Mouse (Mus musculus) hindbrain, embryonic 11.5 days (tissue): ENCODE results near the gene Ly6g6e. TPM values are rescaled to one million over a fixed set of nuclear protein-coding genes. Genes with fewer than 3 reads are reported as not detected.

Source experiments
- ATAC-seq: fragments of 200-750 bp; cut with Nextera tagmentation; 2 replicates; pipeline ENCODE4 v1.8.0; 2017; ENCODE audit warnings: mild to moderate bottlenecking, moderate TSS enrichment, moderate library complexity; ENCODE audit not compliant: low FRiP score
- DNase-seq: peaks from one replicate; pipeline ENCODE4 v3.0.0-alpha.2; 2015; ENCODE audit warnings: low spot score
- H3K27ac ChIP-seq: fragments of 300-500 bp; sonication (generic); 2 replicates; pipeline ENCODE4 v1.5.1; 2014; ENCODE audit warnings: mild to moderate bottlenecking, low read depth, low read length
- H3K27me3 ChIP-seq: fragments of 300-500 bp; sonication (generic); 2 replicates; pipeline ENCODE4 v1.6.1; 2014; ENCODE audit warnings: mild to moderate bottlenecking, low read length, moderate library complexity, mixed read lengths; ENCODE audit not compliant: control insufficient read depth, insufficient read depth
- H3K36me3 ChIP-seq: fragments of 300-500 bp; sonication (generic); 2 replicates; pipeline ENCODE4 v1.6.1; 2014; ENCODE audit warnings: mild to moderate bottlenecking, low read length, moderate library complexity, mixed read lengths; ENCODE audit not compliant: control insufficient read depth, insufficient read depth
- H3K4me1 ChIP-seq: fragments of 300-500 bp; sonication (generic); replicated peaks from 2 replicates; pipeline ENCODE4 v1.6.1; 2014; ENCODE audit warnings: low read length, mixed read lengths; ENCODE audit not compliant: control insufficient read depth, insufficient read depth
- H3K4me2 ChIP-seq: fragments of 300-500 bp; sonication (generic); replicated peaks from 2 replicates; pipeline ENCODE4 v1.6.1; 2014; ENCODE audit warnings: mild to moderate bottlenecking, low read depth, low read length
- H3K4me3 ChIP-seq: fragments of 300-500 bp; sonication (generic); 2 replicates; pipeline ENCODE4 v1.5.1; 2014; ENCODE audit warnings: low read depth, low read length
- H3K9ac ChIP-seq: fragments of 300-500 bp; sonication (generic); 2 replicates; pipeline ENCODE4 v1.6.1; 2014; ENCODE audit warnings: low read depth, low read length
- H3K9me3 ChIP-seq: fragments of 300-500 bp; sonication (generic); 2 replicates; pipeline ENCODE4 v1.6.1; 2016; ENCODE audit warnings: low read length; ENCODE audit not compliant: control insufficient read depth
- WGBS: fragments of 180-500 bp; shearing (Covaris S2); extraction: QIAGEN DNeasy Blood & Tissue Kit; methylation state at CpG from one replicate; pipeline ENCODE4 v1.1.7; 2014; 5-methylcytosine and 5-hydroxymethylcytosine counted together
- polyA plus RNA-seq: library from polyadenylated mRNA; unstranded; fragments of >200 nt; fragmentation: Nextera tagmentation; extraction: Ambion mirVana; gene quantifications from 2 replicates; pipeline ENCODE4 v1.2.1, GENCODE M21; 2014

Ly6g6e gene
- polyA plus RNA-seq, 1 experiment from 2014 or later: 0.42 TPM

- H3K9ac ChIP-seq: no peak overlapping the region
- H3K36me3 ChIP-seq: peaks cover 12% of the 10 kb centered on the region; the same call in 1 of the 2 replicates
- DNase-seq (no peak), ATAC-seq (no peak)
- H3K27me3 ChIP-seq: no peaks in the 10 kb centered on the region
- H3K4me3 ChIP-seq: no peak overlapping the region
- no peaks in the 10 kb centered on the region for H3K9me3 ChIP-seq
- no peaks in the 10 kb centered on the region; the same call in 1 of the 2 replicates for H3K4me1 ChIP-seq
- H3K27ac ChIP-seq: no peak overlapping the region
- H3K4me2 ChIP-seq: no peak overlapping the region
- 79% methylated on average over 3 of the region's 3 CpGs for WGBS
Measured at GRCm38 (mm10) chr17:35057090-35057489, 19.6 kb upstream of the Ly6g6e start.

- H3K27me3 ChIP-seq: no peaks in the 10 kb centered on the region
- no peak overlapping the region; the same call in 1 of the 2 replicates for H3K9ac ChIP-seq
- H3K4me1 ChIP-seq: no peaks in the 10 kb centered on the region; the same call in 1 of the 2 replicates
- peaks cover 12% of the 10 kb centered on the region; the same call in 1 of the 2 replicates for H3K36me3 ChIP-seq
- H3K4me3 ChIP-seq: peak overlapping the region; percentile 90; the same call in 1 of the 2 replicates
- peak overlapping the region; percentile 95; the same call in 1 of the 2 replicates for H3K27ac ChIP-seq
- no peak for DNase-seq
- H3K9me3 ChIP-seq: no peaks in the 10 kb centered on the region
- 0 out of 2 replicates have a peak overlapping the region, but pooled peaks have one; percentile 91 for H3K4me2 ChIP-seq
- ATAC-seq: 0 out of 2 replicates have a peak, but pooled peaks have one; percentile 6
- WGBS: 73% methylated on average over 9 of the region's 9 CpGs
Measured at GRCm38 (mm10) chr17:35058316-35058715, 18.4 kb upstream of the Ly6g6e start.

- Histone ChIP-seq H3K9ac (peak within 1 kb of the TSS; percentile 96), H3K36me3 (peaks cover 10% of the 10 kb centered on the region; the same call in 1 of the 2 replicates), H3K9me3 (no peaks in the 10 kb centered on the region), H3K4me3 (peak within 1 kb of the TSS; percentile 90), H3K27ac (peak within 1 kb of the TSS; percentile 95), H3K4me2 (peak within 1 kb of the TSS; percentile 91), H3K27me3 (peaks cover 2% of the 10 kb centered on the region; the same call in 1 of the 2 replicates), H3K4me1 (no peaks in the 10 kb centered on the region; the same call in 1 of the 2 replicates)
- DNase-seq (peak; percentile 98), ATAC-seq (peak; percentile 93)
- under 1% methylated on average over 55 of the region's 57 CpGs for WGBS
Measured at GRCm38 (mm10) chr17:35058911-35059892, 17.5 kb upstream of the Ly6g6e start, which contains the start of gene Ddah2. Gene Ddah2 (plus strand): TSS chr17:35059035.

GRCm38 (mm10) chr17:35060071-35060470, 16.6 kb upstream of the Ly6g6e start:
- Histone ChIP-seq H3K9ac (peak overlapping the region; percentile 96), H3K4me3 (peak overlapping the region; percentile 90), H3K4me1 (peaks cover under 1% of the 10 kb centered on the region; the same call in 1 of the 2 replicates), H3K27me3 (peaks cover 2% of the 10 kb centered on the region; the same call in 1 of the 2 replicates), H3K27ac (no peak overlapping the region; the same call in 1 of the 2 replicates), H3K4me2 (peak overlapping the region; percentile 91), H3K9me3 (no peaks in the 10 kb centered on the region), H3K36me3 (peaks cover 8% of the 10 kb centered on the region; the same call in 1 of the 2 replicates)
- DNase-seq (no peak), ATAC-seq (no peak)
- 33% methylated on average over 14 of the region's 14 CpGs for WGBS

- 56% methylated on average over 22 of the region's 22 CpGs for WGBS
- Histone ChIP-seq H3K4me3 (peak overlapping the region; percentile 90), H3K27me3 (peaks cover 6% of the 10 kb centered on the region), H3K4me2 (peak overlapping the region; percentile 91), H3K9ac (peak overlapping the region; percentile 96; the same call in 1 of the 2 replicates), H3K27ac (no peak overlapping the region), H3K9me3 (no peaks in the 10 kb centered on the region), H3K4me1 (peaks cover 3% of the 10 kb centered on the region; the same call in 1 of the 2 replicates), H3K36me3 (peaks cover 8% of the 10 kb centered on the region; the same call in 1 of the 2 replicates)
- ATAC-seq (no peak), DNase-seq (peak; percentile 31)
Measured at GRCm38 (mm10) chr17:35060737-35061297, 15.9 kb upstream of the Ly6g6e start.

GRCm38 (mm10) chr17:35061299-35061698, 15.4 kb upstream of the Ly6g6e start:
- no peak for ATAC-seq
- H3K9me3 ChIP-seq: no peaks in the 10 kb centered on the region
- peaks cover 9% of the 10 kb centered on the region for H3K27me3 ChIP-seq
- 86% methylated on average over 8 of the region's 8 CpGs for WGBS
- H3K4me3 ChIP-seq: no peak overlapping the region
- H3K9ac ChIP-seq: no peak overlapping the region
- H3K27ac ChIP-seq: no peak overlapping the region
- peaks cover 8% of the 10 kb centered on the region; the same call in 1 of the 2 replicates for H3K36me3 ChIP-seq
- no peak overlapping the region for H3K4me2 ChIP-seq
- peaks cover 3% of the 10 kb centered on the region; the same call in 1 of the 2 replicates for H3K4me1 ChIP-seq
- no peak for DNase-seq

- H3K4me1 ChIP-seq: peaks cover 3% of the 10 kb centered on the region; the same call in 1 of the 2 replicates
- peaks cover 13% of the 10 kb centered on the region for H3K27me3 ChIP-seq
- H3K4me2 ChIP-seq: no peak overlapping the region
- peaks cover 8% of the 10 kb centered on the region; the same call in 1 of the 2 replicates for H3K36me3 ChIP-seq
- no peaks in the 10 kb centered on the region for H3K9me3 ChIP-seq
- WGBS: 91% methylated on average over 3 of the region's 3 CpGs
- H3K4me3 ChIP-seq: no peak overlapping the region
- ATAC-seq (no peak), DNase-seq (no peak)
- no peak overlapping the region for H3K27ac ChIP-seq
- no peak overlapping the region for H3K9ac ChIP-seq
Measured at GRCm38 (mm10) chr17:35063466-35063865, 13.2 kb upstream of the Ly6g6e start.

GRCm38 (mm10) chr17:35064378-35064877, 12.3 kb upstream of the Ly6g6e start:
- no peak overlapping the region for H3K27ac ChIP-seq
- peak overlapping the region; percentile 54 for H3K4me2 ChIP-seq

More at GRCm38 (mm10) chr17:35064378-35064877, 12.3 kb upstream of the Ly6g6e start:
- Histone ChIP-seq H3K36me3 (peaks cover 8% of the 10 kb centered on the region; the same call in 1 of the 2 replicates), H3K4me3 (no peak overlapping the region), H3K27me3 (peaks cover 13% of the 10 kb centered on the region), H3K9me3 (no peaks in the 10 kb centered on the region), H3K9ac (no peak overlapping the region; the same call in 1 of the 2 replicates), H3K4me1 (peaks cover 3% of the 10 kb centered on the region; the same call in 1 of the 2 replicates)
- 36% methylated on average over 10 of the region's 10 CpGs for WGBS
- ATAC-seq (no peak), DNase-seq (peak; percentile 25)
